16 mouse cellular contexts compared by ENCODE assay signal in the genomic region with DNA sequence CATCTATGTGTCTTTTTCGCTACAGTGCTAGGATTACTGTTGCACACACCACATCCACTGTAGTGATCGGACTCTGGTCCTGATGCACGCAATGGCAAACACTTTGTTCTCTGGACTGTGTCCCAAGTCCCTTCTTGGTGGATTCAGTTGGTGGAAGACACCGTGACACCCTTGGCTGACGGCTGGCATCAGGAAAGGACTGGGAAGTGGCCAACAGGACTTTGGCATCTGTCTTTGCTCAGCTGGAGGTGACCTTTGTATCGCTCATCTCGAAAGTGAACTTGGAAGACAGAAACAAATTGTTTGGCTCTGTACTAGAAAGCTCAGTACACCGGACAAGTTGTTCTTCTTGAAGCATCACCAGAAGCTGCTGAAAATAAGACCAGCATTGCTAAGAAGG.
DNase-seq lines count a peak whose midpoint lies in the region; ATAC-seq lines count a peak whose summit lies in the region.
"Had no signal": no experiment of that assay in that cellular context is flagged by ENCODE, and none has a peak within 500 bp of the region (broad histone marks: within the 10 kb centered on the region; RNA-seq: fewer than 3 reads in every experiment).

No protein-coding gene starts in this region.

- ATAC-seq in kidney, embryonic 15.5 days (replicated peaks; ENCODE audit: low FRiP score) = no peak
- ATAC-seq: forebrain, embryonic 13.5 days had no signal

- no peak overlapping the region for H3K4me2 ChIP-seq in kidney, embryonic 15.5 days
- H3K4me2 ChIP-seq: forebrain, embryonic 13.5 days; midbrain, embryonic 12.5 days had no signal

- 90% methylated on average over 8 of the region's 8 CpGs for WGBS in kidney, embryonic 15.5 days

- no peak overlapping the region for H3K27ac ChIP-seq in kidney, embryonic 15.5 days
- H3K27ac ChIP-seq: embryonic facial prominence, embryonic 10.5 days; forebrain, embryonic 13.5 days; heart, adult 2 months; liver, embryonic 14.5 days; midbrain, embryonic 12.5 days had no signal

- H3K4me1 ChIP-seq in kidney, embryonic 15.5 days = peaks cover 7% of the 10 kb centered on the region; the same call in 1 of the 2 replicates
- H3K4me1 ChIP-seq: midbrain, embryonic 12.5 days had no signal

- H3K9ac ChIP-seq in kidney, embryonic 15.5 days = no peak overlapping the region
- H3K9ac ChIP-seq: forebrain, embryonic 13.5 days; liver, embryonic 14.5 days; midbrain, embryonic 12.5 days had no signal

- DNase-seq in cerebellum, postnatal 10 days = peak; percentile 21 to 45
- no peak for DNase-seq in cerebellum, adult 11 months
- peak; percentile 94 for DNase-seq in kidney, adult 11 months
- peak; percentile 93 to 94 for DNase-seq in kidney, adult 8-10 months
- peak; percentile 86 to 93 for DNase-seq in kidney, postnatal 36 days
- DNase-seq in testis, postnatal 14 days (ENCODE audit: low spot score) = no peak
- DNase-seq: B cell, adult 2 months; cerebellum, adult 11-12 months; layer of hippocampus, postnatal 36 days; retina, postnatal 1 day had no signal

- H3K4me3 ChIP-seq in kidney, embryonic 15.5 days (replicated peaks) = no peak overlapping the region
- H3K4me3 ChIP-seq: embryonic facial prominence, embryonic 10.5 days; forebrain, embryonic 13.5 days; heart, adult 2 months; midbrain, embryonic 12.5 days had no signal

- no peaks in the 10 kb centered on the region for H3K36me3 ChIP-seq in kidney, embryonic 15.5 days
- H3K36me3 ChIP-seq: embryonic facial prominence, embryonic 10.5 days; midbrain, embryonic 12.5 days had no signal

- H3K9me3 ChIP-seq in kidney, embryonic 15.5 days (replicated peaks) = no peaks in the 10 kb centered on the region
- H3K9me3 ChIP-seq: embryonic facial prominence, embryonic 10.5 days; forebrain, embryonic 13.5 days; midbrain, embryonic 12.5 days had no signal

- H3K27me3 ChIP-seq in kidney, embryonic 15.5 days = no peaks in the 10 kb centered on the region
- H3K27me3 ChIP-seq: forebrain, embryonic 13.5 days; midbrain, embryonic 12.5 days had no signal

Comparison
In these comparisons a context has a peak if more than half of its experiments do, and no peak if none do; other contexts are left out.
1. DNase-seq: peak in cerebellum, postnatal 10 days (2 of 2), kidney, adult 11 months (single experiment), kidney, adult 8-10 months (2 of 2) and kidney, postnatal 36 days (2 of 2); none in cerebellum, adult 11 months (single experiment) and testis, postnatal 14 days (single experiment).